Mouse (Mus musculus): ENCODE measurements at regions not wholly inside any gene's neighbourhood (a gene's known extent, or its start where the extent isn't known, plus 50 kb on each side); places are given as distances from the start of the nearest gene placed in this dataset.
A peak's percentile ranks its signal among the peaks of the same experiment; 100 is the strongest.

- Histone ChIP-seq H3K27ac (replicated peaks in 1 of 2; ENCODE audit: control insufficient read depth in 1 of 2, insufficient read depth in 1 of 2, low read depth in 2 of 2, low read length in 2 of 2) (no peak overlapping the region), H3K36me3 (ENCODE audit: control insufficient read depth, insufficient read depth, low read length) (no peaks in the 10 kb centered on the region), H3K9me3 (ENCODE audit: control insufficient read depth, low read length) (no peaks in the 10 kb centered on the region), H3K4me2 (ENCODE audit: low read length) (peak overlapping the region; percentile 13; the same call in 1 of the 2 replicates), H3K4me3 (ENCODE audit: control insufficient read depth in 1 of 2, insufficient read depth in 1 of 2, low read depth in 1 of 2, low read length in 2 of 2) (no peak overlapping the region), H3K9ac (ENCODE audit: low read length) (no peak overlapping the region), H3K4me1 (ENCODE audit: control insufficient read depth in 2 of 2, insufficient read depth in 2 of 2, low read length in 2 of 2) (peaks cover 0 to 10% of the 10 kb centered on the region in 2 experiments; a peak in 1 of 4 replicates), H3K27me3 (ENCODE audit: control insufficient read depth, insufficient read depth, low read length) (no peaks in the 10 kb centered on the region)
- WGBS, result 48% methylated on average over 17 of the region's 17 CpGs
- peak; percentile 39; the same call in 1 of the 2 replicates for ATAC-seq (ENCODE audit: insufficient number of reproducible peaks, insufficient read depth, low FRiP score, low read depth)
Measured at GRCm38 (mm10) chr13:102545845-102546615, 147.3 kb upstream of the Cd180 start.

GRCm38 (mm10) chr13:102548252-102548651 lies 145.1 kb upstream of the Cd180 start:
- Histone ChIP-seq H3K36me3 (ENCODE audit: control insufficient read depth, insufficient read depth, low read length) (no peaks in the 10 kb centered on the region), H3K27me3 (ENCODE audit: control insufficient read depth, insufficient read depth, low read length) (no peaks in the 10 kb centered on the region), H3K27ac (replicated peaks in 1 of 2; ENCODE audit: control insufficient read depth in 1 of 2, insufficient read depth in 1 of 2, low read depth in 2 of 2, low read length in 2 of 2) (no peak overlapping the region), H3K9me3 (ENCODE audit: control insufficient read depth, low read length) (no peaks in the 10 kb centered on the region), H3K4me3 (ENCODE audit: control insufficient read depth in 1 of 2, insufficient read depth in 1 of 2, low read depth in 1 of 2, low read length in 2 of 2) (no peak overlapping the region), H3K4me1 (ENCODE audit: control insufficient read depth in 2 of 2, insufficient read depth in 2 of 2, low read length in 2 of 2) (peaks cover 0 to 10% of the 10 kb centered on the region in 2 experiments; a peak in 1 of 4 replicates), H3K4me2 (ENCODE audit: low read length) (no peak overlapping the region), H3K9ac (ENCODE audit: low read length) (no peak overlapping the region)
- ATAC-seq (ENCODE audit: insufficient number of reproducible peaks, insufficient read depth, low FRiP score, low read depth), result no peak
- WGBS, result 64% methylated on average over 6 of the region's 6 CpGs

GRCm38 (mm10) chr13:102566846-102567572 lies 126.3 kb upstream of the Cd180 start:
- H3K27ac ChIP-seq (replicated peaks in 1 of 2; ENCODE audit: control insufficient read depth in 1 of 2, insufficient read depth in 1 of 2, low read depth in 2 of 2, low read length in 2 of 2), result no peak overlapping the region
- 71% methylated on average over 3 of the region's 3 CpGs for WGBS
- no peak for ATAC-seq (ENCODE audit: insufficient number of reproducible peaks, insufficient read depth, low FRiP score, low read depth)

GRCm38 (mm10) chr13:102569580-102569979 lies 123.8 kb upstream of the Cd180 start:
- ATAC-seq (ENCODE audit: insufficient number of reproducible peaks, insufficient read depth, low FRiP score, low read depth), result no peak
- 80% methylated on average over 3 of the region's 3 CpGs for WGBS
- H3K27ac ChIP-seq (replicated peaks in 1 of 2; ENCODE audit: control insufficient read depth in 1 of 2, insufficient read depth in 1 of 2, low read depth in 2 of 2, low read length in 2 of 2), result no peak overlapping the region

More at GRCm38 (mm10) chr13:102566846-102567572, 126.3 kb upstream of the Cd180 start:
- Histone ChIP-seq H3K36me3 (ENCODE audit: control insufficient read depth, insufficient read depth, low read length) (no peaks in the 10 kb centered on the region), H3K4me1 (ENCODE audit: control insufficient read depth in 2 of 2, insufficient read depth in 2 of 2, low read length in 2 of 2) (no peaks in the 10 kb centered on the region), H3K9me3 (ENCODE audit: control insufficient read depth, low read length) (no peaks in the 10 kb centered on the region), H3K9ac (ENCODE audit: low read length) (no peak overlapping the region), H3K4me3 (ENCODE audit: control insufficient read depth in 1 of 2, insufficient read depth in 1 of 2, low read depth in 1 of 2, low read length in 2 of 2) (no peak overlapping the region), H3K27me3 (ENCODE audit: control insufficient read depth, insufficient read depth, low read length) (no peaks in the 10 kb centered on the region), H3K4me2 (ENCODE audit: low read length) (no peak overlapping the region)

GRCm38 (mm10) chr13:102570286-102570685 lies 123.1 kb upstream of the Cd180 start:
- WGBS, result 83% methylated on average over 1 of the region's 1 CpGs
- H3K27me3 ChIP-seq (ENCODE audit: control insufficient read depth, insufficient read depth, low read length), result no peaks in the 10 kb centered on the region
- no peak overlapping the region for H3K4me3 ChIP-seq (ENCODE audit: control insufficient read depth in 1 of 2, insufficient read depth in 1 of 2, low read depth in 1 of 2, low read length in 2 of 2)
- no peak overlapping the region for H3K27ac ChIP-seq (replicated peaks in 1 of 2; ENCODE audit: control insufficient read depth in 1 of 2, insufficient read depth in 1 of 2, low read depth in 2 of 2, low read length in 2 of 2)
- H3K4me1 ChIP-seq (ENCODE audit: control insufficient read depth in 2 of 2, insufficient read depth in 2 of 2, low read length in 2 of 2), result 0 out of 4 replicates have a peak, but pooled peaks cover 0 to 2% of the 10 kb centered on the region in 2 experiments
- no peak for ATAC-seq (ENCODE audit: insufficient number of reproducible peaks, insufficient read depth, low FRiP score, low read depth)
- no peaks in the 10 kb centered on the region for H3K36me3 ChIP-seq (ENCODE audit: control insufficient read depth, insufficient read depth, low read length)
- no peak overlapping the region for H3K9ac ChIP-seq (ENCODE audit: low read length)
- H3K4me2 ChIP-seq (ENCODE audit: low read length), result no peak overlapping the region
- no peaks in the 10 kb centered on the region for H3K9me3 ChIP-seq (ENCODE audit: control insufficient read depth, low read length)

More at GRCm38 (mm10) chr13:102569580-102569979, 123.8 kb upstream of the Cd180 start:
- H3K27me3 ChIP-seq (ENCODE audit: control insufficient read depth, insufficient read depth, low read length), result no peaks in the 10 kb centered on the region
- no peak overlapping the region for H3K4me2 ChIP-seq (ENCODE audit: low read length)
- no peaks in the 10 kb centered on the region for H3K9me3 ChIP-seq (ENCODE audit: control insufficient read depth, low read length)
- 0 out of 4 replicates have a peak, but pooled peaks cover 0 to 2% of the 10 kb centered on the region in 2 experiments for H3K4me1 ChIP-seq (ENCODE audit: control insufficient read depth in 2 of 2, insufficient read depth in 2 of 2, low read length in 2 of 2)
- no peak overlapping the region for H3K9ac ChIP-seq (ENCODE audit: low read length)
- H3K36me3 ChIP-seq (ENCODE audit: control insufficient read depth, insufficient read depth, low read length), result no peaks in the 10 kb centered on the region
- no peak overlapping the region for H3K4me3 ChIP-seq (ENCODE audit: control insufficient read depth in 1 of 2, insufficient read depth in 1 of 2, low read depth in 1 of 2, low read length in 2 of 2)

GRCm38 (mm10) chr13:102573286-102573921 lies 120.0 kb upstream of the Cd180 start:
- ATAC-seq (ENCODE audit: insufficient number of reproducible peaks, insufficient read depth, low FRiP score, low read depth), result no peak
- no peak overlapping the region for H3K4me2 ChIP-seq (ENCODE audit: low read length)
- H3K9me3 ChIP-seq (ENCODE audit: control insufficient read depth, low read length), result no peaks in the 10 kb centered on the region
- H3K36me3 ChIP-seq (ENCODE audit: control insufficient read depth, insufficient read depth, low read length), result no peaks in the 10 kb centered on the region
- H3K27me3 ChIP-seq (ENCODE audit: control insufficient read depth, insufficient read depth, low read length), result no peaks in the 10 kb centered on the region
- WGBS, result 74% methylated on average over 5 of the region's 5 CpGs
- H3K27ac ChIP-seq (replicated peaks in 1 of 2; ENCODE audit: control insufficient read depth in 1 of 2, insufficient read depth in 1 of 2, low read depth in 2 of 2, low read length in 2 of 2), result no peak overlapping the region
- H3K9ac ChIP-seq (ENCODE audit: low read length), result no peak overlapping the region
- no peak overlapping the region for H3K4me3 ChIP-seq (ENCODE audit: control insufficient read depth in 1 of 2, insufficient read depth in 1 of 2, low read depth in 1 of 2, low read length in 2 of 2)
- 0 out of 4 replicates have a peak, but pooled peaks cover 0 to 2% of the 10 kb centered on the region in 2 experiments for H3K4me1 ChIP-seq (ENCODE audit: control insufficient read depth in 2 of 2, insufficient read depth in 2 of 2, low read length in 2 of 2)

- 0 out of 4 replicates have a peak, but pooled peaks cover 0 to 2% of the 10 kb centered on the region in 2 experiments for H3K4me1 ChIP-seq (ENCODE audit: control insufficient read depth in 2 of 2, insufficient read depth in 2 of 2, low read length in 2 of 2)
- no peaks in the 10 kb centered on the region for H3K27me3 ChIP-seq (ENCODE audit: control insufficient read depth, insufficient read depth, low read length)
- H3K36me3 ChIP-seq (ENCODE audit: control insufficient read depth, insufficient read depth, low read length), result no peaks in the 10 kb centered on the region
- no peak overlapping the region for H3K4me3 ChIP-seq (ENCODE audit: control insufficient read depth in 1 of 2, insufficient read depth in 1 of 2, low read depth in 1 of 2, low read length in 2 of 2)
- no peak overlapping the region for H3K4me2 ChIP-seq (ENCODE audit: low read length)
- no peaks in the 10 kb centered on the region for H3K9me3 ChIP-seq (ENCODE audit: control insufficient read depth, low read length)
- no peak overlapping the region for H3K9ac ChIP-seq (ENCODE audit: low read length)
- ATAC-seq (ENCODE audit: insufficient number of reproducible peaks, insufficient read depth, low FRiP score, low read depth), result no peak
- WGBS, result 77% methylated on average over 7 of the region's 7 CpGs
- H3K27ac ChIP-seq (replicated peaks in 1 of 2; ENCODE audit: control insufficient read depth in 1 of 2, insufficient read depth in 1 of 2, low read depth in 2 of 2, low read length in 2 of 2), result no peak overlapping the region
Measured at GRCm38 (mm10) chr13:102576871-102577662, 116.3 kb upstream of the Cd180 start.
